Mouse (Mus musculus) neutrophil, adult 5-6 weeks (primary cell): Measurements from ENCODE around the gene Nlrc3. TPM values are rescaled to one million over a fixed set of nuclear protein-coding genes. Genes with fewer than 3 reads are reported as not detected.

Source experiments
- ATAC-seq: fragments of 151-379, 151-347 bp; 2 replicates; pipeline ENCODE4 v1.8.0; 2017; ENCODE audit warnings: mild to moderate bottlenecking, moderate TSS enrichment; ENCODE audit not compliant: insufficient number of reproducible peaks, poor library complexity, low FRiP score, severe bottlenecking; ENCODE audit errors: extremely low read depth
- total RNA-seq: library from RNA; stranded (forward); fragments of 200-1000 nt; gene quantifications from 2 replicates; pipeline ENCODE4 v1.2.3, GENCODE M21; 2017

Gene Nlrc3
- total RNA-seq, 1 experiment from 2014 or later, result 14.0 TPM

DNA sequence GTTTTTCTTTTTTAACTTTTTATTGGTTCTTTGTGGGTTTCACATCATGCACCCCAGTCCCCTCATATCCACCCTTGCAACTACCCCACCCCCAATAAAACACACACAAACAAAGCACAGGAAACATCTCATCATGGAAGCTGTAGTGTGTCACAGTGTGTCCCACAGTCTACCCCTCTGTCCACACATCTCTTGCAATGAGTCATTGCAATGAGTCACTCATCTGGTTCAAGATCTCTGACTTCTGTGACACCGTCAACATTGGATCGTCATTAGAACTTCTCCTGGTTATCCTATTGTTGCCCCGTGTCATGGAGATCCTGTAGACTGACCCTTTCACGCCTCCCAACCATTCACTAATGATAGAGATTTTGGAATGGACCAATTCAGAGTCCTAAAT lies 41.7 kb downstream of the Nlrc3 start:
- ATAC-seq, result no peak

DNA sequence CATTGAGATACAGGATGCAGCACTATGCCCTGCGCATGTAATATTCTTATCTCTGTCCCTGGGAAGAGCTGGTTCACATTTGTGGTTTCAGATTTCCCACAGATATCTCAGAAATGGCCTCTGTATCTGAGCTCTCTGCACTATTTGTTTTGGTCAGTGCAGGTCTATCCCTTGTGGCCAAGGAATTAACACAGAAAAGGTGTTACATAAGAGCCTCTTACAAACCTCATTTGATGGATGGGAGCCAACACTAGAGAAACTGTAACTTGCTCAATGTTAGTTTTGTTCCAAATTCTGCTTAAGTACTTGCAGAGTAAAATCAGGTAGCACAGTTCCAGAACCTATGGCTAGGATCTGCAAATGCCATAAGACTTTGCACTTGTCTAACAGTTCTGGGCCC lies 42.3 kb downstream of the Nlrc3 start:
- no peak for ATAC-seq

DNA sequence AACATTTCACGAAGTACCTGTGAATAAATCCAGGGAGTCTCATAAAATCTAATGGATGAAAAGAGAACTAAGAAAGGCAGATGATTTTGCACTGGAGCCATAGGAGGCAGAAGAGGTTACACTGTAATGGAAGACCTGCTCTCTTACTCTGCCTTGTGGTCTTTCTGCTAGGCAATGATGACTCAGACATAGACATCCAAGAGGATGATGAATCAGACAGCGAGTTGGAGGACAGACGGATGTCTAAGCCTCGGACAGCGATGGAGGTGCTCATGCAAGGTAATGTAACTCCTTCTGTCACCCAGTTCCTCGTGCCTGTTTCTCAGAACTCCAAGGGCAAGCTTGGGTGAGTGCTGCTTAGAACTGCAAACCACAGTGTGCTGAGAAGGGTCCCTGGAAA lies 42.9 kb downstream of the Nlrc3 start:
- ATAC-seq, result no peak

DNA sequence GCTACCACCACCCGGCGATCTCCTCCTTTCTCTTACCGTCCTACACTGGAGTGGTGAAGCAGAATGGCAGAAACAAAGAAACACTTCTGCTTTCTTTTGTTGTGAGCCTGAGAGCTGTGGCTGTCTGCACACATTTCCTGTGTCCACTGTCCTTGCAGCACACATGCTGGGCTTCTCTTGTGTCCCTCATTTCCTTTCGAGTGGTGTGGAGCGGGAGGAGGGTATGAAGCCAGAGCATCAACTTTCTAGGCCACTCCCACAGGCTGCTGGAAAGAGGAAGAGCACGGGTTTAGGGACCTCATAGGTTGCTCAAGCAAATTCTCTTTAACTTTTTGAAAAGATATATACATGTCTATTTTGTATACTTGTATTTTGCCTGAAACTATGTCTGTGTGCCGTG lies 47.3 kb downstream of the Nlrc3 start:
- ATAC-seq, result peak; percentile 73

DNA sequence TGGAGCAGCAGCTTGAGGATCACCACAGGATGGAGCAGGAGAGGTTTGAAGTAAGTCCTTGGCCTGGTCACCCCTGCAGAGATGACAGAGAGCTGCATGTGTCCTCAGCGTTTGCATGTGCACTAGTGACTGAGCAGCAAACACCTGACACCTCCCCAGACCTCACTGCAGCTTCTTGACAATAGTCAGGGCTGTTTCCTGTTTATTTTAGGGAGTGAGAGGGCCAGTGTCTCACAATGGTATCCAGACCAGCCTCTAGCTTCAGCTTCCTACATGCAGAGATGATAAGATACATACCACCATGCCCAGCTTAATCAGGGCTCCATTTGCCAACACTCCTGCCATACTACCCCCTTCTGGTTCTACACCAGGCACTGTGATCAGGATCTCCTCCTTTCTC lies 47.9 kb downstream of the Nlrc3 start:
- no peak for ATAC-seq

DNA sequence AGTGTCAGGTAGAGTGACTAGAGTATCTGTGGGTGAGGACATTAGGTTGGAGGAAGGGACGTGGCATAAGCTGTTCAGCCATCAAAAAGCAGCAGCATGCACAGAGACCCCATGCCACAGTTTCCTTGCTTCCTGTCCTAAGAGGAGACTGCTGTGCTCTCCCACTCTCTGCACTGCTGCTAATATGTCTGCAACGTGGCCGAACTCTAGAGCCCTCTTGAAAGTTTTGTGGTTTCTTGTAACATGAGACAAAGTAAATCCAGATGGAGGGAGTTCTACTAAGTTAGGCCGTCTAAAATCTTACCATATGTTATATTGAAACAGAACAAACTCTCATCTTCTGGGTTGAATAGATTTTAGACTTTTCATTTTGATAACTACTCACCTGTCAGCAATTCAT lies 52.5 kb downstream of the Nlrc3 start:
- no peak for ATAC-seq

DNA sequence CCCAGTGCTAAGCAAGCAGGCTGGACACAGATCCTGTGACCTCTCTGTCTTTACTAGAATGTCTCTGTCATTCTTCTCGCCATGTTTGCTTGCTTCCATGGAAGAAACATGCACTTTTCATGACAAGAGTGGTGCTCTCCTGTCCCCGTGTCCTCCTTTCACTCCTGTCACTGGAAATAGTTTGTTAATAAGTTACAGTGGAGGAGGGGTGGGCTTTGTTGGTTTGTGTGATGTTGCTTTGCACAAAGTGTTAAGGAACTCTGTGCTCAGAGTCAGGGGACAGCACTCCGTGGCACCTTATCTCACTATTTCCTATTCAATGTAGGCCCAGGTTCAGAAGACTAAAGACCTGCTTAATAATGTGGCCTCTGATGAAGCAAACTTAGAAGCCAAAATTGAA lies 52.9 kb downstream of the Nlrc3 start:
- ATAC-seq, result no peak

DNA sequence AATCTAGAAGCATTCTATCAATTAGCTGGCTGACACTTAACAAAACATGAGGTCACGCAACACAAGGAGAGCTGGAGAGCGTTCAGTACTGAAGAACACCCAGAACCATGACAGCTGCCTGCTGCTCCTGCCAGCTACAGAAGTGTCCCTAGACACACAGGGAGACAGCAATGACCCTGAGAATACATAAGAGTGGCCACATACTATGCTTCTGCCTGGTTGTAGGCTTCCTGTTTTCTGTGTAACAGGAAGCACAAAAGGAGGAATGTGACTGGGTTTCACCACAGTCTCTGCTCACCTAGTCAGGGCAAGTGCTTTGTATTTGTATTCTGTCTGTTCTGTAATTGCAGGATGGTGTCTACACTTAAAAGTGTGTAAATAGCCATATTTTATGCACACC lies 55.7 kb downstream of the Nlrc3 start:
- peak; percentile 41 for ATAC-seq

DNA sequence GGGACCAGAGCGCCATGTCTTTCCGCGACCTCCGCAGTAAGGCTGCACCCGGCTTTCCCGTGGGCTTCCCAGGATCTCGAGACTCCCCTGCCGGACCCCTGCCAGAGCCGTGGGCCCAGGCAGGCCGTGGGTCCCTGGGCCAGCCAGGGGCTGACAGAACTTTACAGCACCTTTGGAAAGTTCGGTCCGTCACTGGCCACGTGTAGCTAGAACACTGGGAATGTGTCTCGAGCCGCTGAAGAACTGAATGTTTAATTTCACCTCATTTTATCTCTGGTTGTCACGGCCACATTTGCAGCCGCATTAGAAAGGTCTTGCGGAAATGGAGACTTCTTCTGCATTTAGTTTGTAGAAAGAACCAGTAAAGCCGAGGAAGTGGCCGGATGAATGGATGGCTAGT lies 67.3 kb downstream of the Nlrc3 start:
- no peak for ATAC-seq

DNA sequence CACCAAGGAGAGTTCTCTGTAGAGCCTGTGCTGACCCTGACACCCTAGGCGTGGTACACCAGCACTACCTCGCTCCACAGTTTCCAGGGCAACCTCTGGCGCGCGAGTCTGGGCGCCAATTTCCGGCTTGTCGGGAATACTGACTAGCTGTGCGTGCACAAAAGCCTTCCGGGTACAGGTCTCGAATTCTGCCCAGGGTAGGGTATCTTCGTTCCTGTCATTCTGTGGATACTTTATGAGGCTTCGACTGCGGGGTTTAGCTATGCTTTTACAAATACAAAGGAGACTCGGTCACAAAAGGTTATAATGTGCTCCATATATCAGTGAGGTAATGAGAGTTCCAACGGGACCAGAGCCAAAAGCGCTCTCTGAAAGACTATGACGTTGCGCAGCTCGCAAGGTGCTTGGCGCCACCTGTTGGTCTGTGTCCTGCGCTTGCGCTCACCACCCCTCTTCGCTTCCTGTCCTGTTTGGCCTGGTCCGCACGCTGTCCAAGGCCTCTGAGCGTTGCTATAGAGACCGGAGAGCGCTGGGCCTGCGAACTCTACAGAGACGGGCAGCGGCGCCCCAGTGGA lies 67.8 kb downstream of the Nlrc3 start, which contains the start of the genes 1700037C18Rik and Cluap1:
Gene 1700037C18Rik (minus strand): TSS at position 153 of the 575 bp plus-strand sequence.
Gene Cluap1 (plus strand): TSS at position 265 of the 575 bp plus-strand sequence.
- peak; percentile 93 for ATAC-seq

DNA sequence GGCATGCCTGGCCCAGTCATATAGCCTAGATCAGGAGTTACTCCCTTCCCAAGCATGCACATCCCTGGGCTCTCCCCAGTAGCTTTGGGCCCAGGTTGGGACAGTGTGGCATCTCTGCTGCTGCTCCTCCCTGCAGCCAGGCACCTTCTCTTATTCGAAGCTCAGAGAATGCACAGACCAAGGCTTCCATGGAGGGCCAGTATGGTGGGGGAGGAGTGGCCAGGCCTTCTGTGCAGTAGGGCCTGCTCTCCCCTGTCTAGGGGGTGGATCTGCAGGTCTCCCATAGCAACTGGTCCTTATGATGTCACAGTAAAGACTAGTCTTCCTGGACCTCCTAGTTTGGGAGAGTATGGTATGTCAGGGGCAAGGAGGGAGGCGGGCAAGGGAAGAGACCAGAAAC lies 69.0 kb downstream of the Nlrc3 start:
- no peak for ATAC-seq

DNA sequence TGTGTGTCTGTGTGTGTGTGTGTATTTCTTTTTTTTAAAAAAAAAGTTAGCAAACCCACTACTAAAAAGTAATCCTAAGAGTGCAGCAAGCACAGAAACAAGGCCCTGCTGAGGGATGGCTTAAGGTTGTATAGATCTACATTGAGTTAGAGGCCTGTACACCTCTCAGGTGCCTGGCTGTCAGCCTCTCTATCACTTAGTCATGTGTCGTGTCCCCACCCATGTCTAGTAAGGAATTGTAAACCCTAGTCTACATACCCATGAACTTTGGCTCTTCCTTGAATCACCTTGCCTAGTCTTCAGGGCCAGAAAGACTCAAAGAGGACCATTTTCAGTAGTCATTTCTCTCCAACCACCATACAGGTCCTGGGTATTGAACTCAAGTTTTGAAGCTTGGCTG lies 79.9 kb downstream of the Nlrc3 start:
- ATAC-seq, result no peak

DNA sequence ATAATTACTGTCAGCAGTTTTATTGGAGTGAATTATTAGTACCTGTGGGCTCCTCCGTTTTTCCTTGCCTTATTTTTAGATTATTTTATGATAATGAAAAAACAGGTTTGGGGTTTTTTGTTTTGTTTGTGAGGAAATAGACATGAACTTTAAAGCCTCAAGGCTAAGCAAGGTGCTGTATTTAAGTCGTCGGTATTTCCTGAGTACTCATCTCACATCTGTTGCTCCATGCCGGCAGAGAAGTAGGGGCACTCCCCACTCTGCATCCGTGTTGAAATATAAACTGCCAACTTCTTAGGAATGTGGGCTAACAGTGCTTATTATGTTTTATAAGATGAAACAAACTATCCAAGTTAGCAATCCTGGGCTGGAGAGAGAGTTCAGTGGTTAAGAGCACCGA lies 80.4 kb downstream of the Nlrc3 start:
- ATAC-seq, result no peak

DNA sequence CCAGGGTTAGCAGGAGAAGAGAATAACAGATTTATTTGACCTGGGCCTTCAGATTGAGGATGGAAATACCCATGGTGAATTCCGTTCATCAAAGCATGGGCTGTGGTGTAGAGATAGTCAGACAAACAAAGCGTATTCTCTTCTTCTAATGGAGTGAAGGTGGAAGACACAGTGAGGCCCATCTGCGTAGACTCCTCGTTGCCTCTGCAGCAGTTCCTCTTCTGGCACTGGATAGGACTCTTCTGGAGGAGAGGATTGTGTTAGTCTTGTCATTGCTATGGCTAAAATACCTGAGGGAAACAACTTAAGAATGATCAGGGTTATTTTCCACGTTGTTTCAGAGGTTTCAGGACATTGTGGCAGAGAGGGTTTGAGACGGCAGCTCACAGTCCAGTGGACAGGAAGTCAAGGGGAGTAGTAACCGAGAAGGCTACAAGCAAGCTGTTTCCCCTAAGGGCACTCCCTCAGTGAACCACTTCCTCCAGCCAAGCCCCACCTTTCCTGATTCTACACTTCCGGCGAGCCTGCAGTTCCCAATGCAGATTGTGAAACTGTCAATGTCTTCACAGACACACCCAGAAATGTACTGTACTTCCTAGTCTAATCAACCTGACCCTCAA lies 81.1 kb downstream of the Nlrc3 start:
- ATAC-seq, result peak; percentile 93

Other genes with a start within 250 kb of the Nlrc3 start
- gene Zfp263, start 232.5 kb downstream of the Nlrc3 start, total RNA-seq, result 93.8 and 94.7 TPM in 2 replicates
- not detected in 2 replicates for gene Olfr15, start 145.8 kb downstream of the Nlrc3 start, total RNA-seq
- 2.0 and 2.2 TPM in 2 replicates for gene Zfp174, start 129.4 kb downstream of the Nlrc3 start, total RNA-seq
- 77.7 and 107 TPM in 2 replicates for gene Naa60, start 104.3 kb downstream of the Nlrc3 start, total RNA-seq
- 55.5 and 60.9 TPM in 2 replicates for gene Zfp597, start 92.1 kb downstream of the Nlrc3 start, total RNA-seq
- gene Gm20695, start 92.0 kb downstream of the Nlrc3 start, total RNA-seq, result 3.2 and 7.3 TPM in 2 replicates
- 5.9 and 15.6 TPM in 2 replicates for gene 1700037C18Rik, start 67.9 kb downstream of the Nlrc3 start, total RNA-seq
- 37.4 and 52.8 TPM in 2 replicates for gene Cluap1, start 67.8 kb downstream of the Nlrc3 start, total RNA-seq
- gene Slx4, start 27.1 kb upstream of the Nlrc3 start, total RNA-seq, result 40.1 and 52.5 TPM in 2 replicates
- 0.37 and 0.47 TPM in 2 replicates for gene Dnase1, start 60.3 kb upstream of the Nlrc3 start, total RNA-seq
- 43.1 and 47.7 TPM in 2 replicates for gene Trap1, start 101.2 kb upstream of the Nlrc3 start, total RNA-seq
- gene Crebbp, start 237.4 kb upstream of the Nlrc3 start, total RNA-seq, result 82.1 and 91.4 TPM in 2 replicates